Mouse (Mus musculus): ENCODE results near the gene Mettl17. TPM values are rescaled to one million over a fixed set of nuclear protein-coding genes. Genes with fewer than 3 reads are reported as not detected.

The Mettl17 gene
- polyA plus RNA-seq, 1 experiment from 2014 or later, result 40.6 TPM

- H3K27me3 ChIP-seq (ENCODE audit: low read depth, poor library complexity, severe bottlenecking), result no peaks in the 10 kb centered on the region
- H3K36me3 ChIP-seq, result peaks cover 27% of the 10 kb centered on the region
- peak overlapping the region; percentile 78 for H3K4me3 ChIP-seq
- peak overlapping the region; percentile 92 for H3K27ac ChIP-seq (replicated peaks)
- 2% methylated on average over 4 of the region's 4 CpGs for WGBS
- H3K4me1 ChIP-seq, result peaks cover 18% of the 10 kb centered on the region
- peak; percentile 62 for DNase-seq (ENCODE audit: low spot score)
- no peaks in the 10 kb centered on the region for H3K9me3 ChIP-seq (replicated peaks)
These were observed 1.1 kb upstream of the Mettl17 start for GRCm38 (mm10) chr14:51883527-51884030.

- H3K27me3 ChIP-seq (ENCODE audit: low read depth, poor library complexity, severe bottlenecking), result no peaks in the 10 kb centered on the region
- peaks cover 32% of the 10 kb centered on the region for H3K36me3 ChIP-seq
- peak overlapping the region; percentile 92 for H3K27ac ChIP-seq (replicated peaks)
- no peaks in the 10 kb centered on the region for H3K9me3 ChIP-seq (replicated peaks)
- peaks cover 18% of the 10 kb centered on the region for H3K4me1 ChIP-seq
- 2% methylated on average over 14 of the region's 14 CpGs for WGBS
- peak overlapping the region; percentile 78 for H3K4me3 ChIP-seq
- DNase-seq (ENCODE audit: low spot score), result no peak
These were observed 554 bp upstream of the Mettl17 start for GRCm38 (mm10) chr14:51884031-51884544.

GRCm38 (mm10) chr14:51886051-51886450, 1.4 kb downstream of the Mettl17 start:
- H3K36me3 ChIP-seq, result peaks cover 51% of the 10 kb centered on the region
- whole genome bisulfite sequencing, result 45% methylated on average over 6 of the region's 6 CpGs

GRCm38 (mm10) chr14:51889833-51890232, 5.2 kb downstream of the Mettl17 start:
- 90% methylated on average over 6 of the region's 6 CpGs for WGBS
- Histone ChIP-seq H3K9me3 (replicated peaks) (no peaks in the 10 kb centered on the region), H3K27ac (replicated peaks) (no peak overlapping the region), H3K36me3 (peaks cover 67% of the 10 kb centered on the region), H3K4me3 (no peak overlapping the region), H3K27me3 (ENCODE audit: low read depth, poor library complexity, severe bottlenecking) (no peaks in the 10 kb centered on the region), H3K4me1 (peaks cover 22% of the 10 kb centered on the region)
- DNase-seq (ENCODE audit: low spot score), result no peak

More at GRCm38 (mm10) chr14:51886051-51886450, 1.4 kb downstream of the Mettl17 start:
- Histone ChIP-seq H3K4me3 (peak overlapping the region; percentile 78), H3K27ac (replicated peaks) (no peak overlapping the region), H3K4me1 (peaks cover 18% of the 10 kb centered on the region), H3K27me3 (ENCODE audit: low read depth, poor library complexity, severe bottlenecking) (no peaks in the 10 kb centered on the region), H3K9me3 (replicated peaks) (no peaks in the 10 kb centered on the region)
- no peak for DNase-seq (ENCODE audit: low spot score)

- WGBS, result 91% methylated on average over 9 of the region's 9 CpGs
- H3K9me3 ChIP-seq (replicated peaks), result no peaks in the 10 kb centered on the region
- H3K4me1 ChIP-seq, result 0 out of 2 replicates have a peak, but pooled peaks cover 4% of the 10 kb centered on the region
- no peaks in the 10 kb centered on the region for H3K27me3 ChIP-seq (ENCODE audit: low read depth, poor library complexity, severe bottlenecking)
- H3K36me3 ChIP-seq, result peaks cover 58% of the 10 kb centered on the region
- H3K4me3 ChIP-seq, result no peak within 1 kb of the TSS
- no peak for DNase-seq (ENCODE audit: low spot score)
- H3K27ac ChIP-seq (replicated peaks), result no peak within 1 kb of the TSS
These were observed 7.7 kb downstream of the Mettl17 start, which contains the start of gene Slc39a2 for GRCm38 (mm10) chr14:51892191-51892939. TSS of gene Slc39a2 (plus strand) at chr14:51892889.

- no peak overlapping the region for H3K27ac ChIP-seq (replicated peaks)
- H3K36me3 ChIP-seq, result peaks cover 49% of the 10 kb centered on the region
- DNase-seq (ENCODE audit: low spot score), result no peak
- H3K4me1 ChIP-seq, result 0 out of 2 replicates have a peak, but pooled peaks cover 4% of the 10 kb centered on the region
- WGBS, result 20% methylated on average over 10 of the region's 10 CpGs
- no peaks in the 10 kb centered on the region for H3K27me3 ChIP-seq (ENCODE audit: low read depth, poor library complexity, severe bottlenecking)
- no peak overlapping the region for H3K4me3 ChIP-seq
- no peaks in the 10 kb centered on the region for H3K9me3 ChIP-seq (replicated peaks)
These were observed 8.6 kb downstream of the Mettl17 start for GRCm38 (mm10) chr14:51893094-51893794.

DNA sequence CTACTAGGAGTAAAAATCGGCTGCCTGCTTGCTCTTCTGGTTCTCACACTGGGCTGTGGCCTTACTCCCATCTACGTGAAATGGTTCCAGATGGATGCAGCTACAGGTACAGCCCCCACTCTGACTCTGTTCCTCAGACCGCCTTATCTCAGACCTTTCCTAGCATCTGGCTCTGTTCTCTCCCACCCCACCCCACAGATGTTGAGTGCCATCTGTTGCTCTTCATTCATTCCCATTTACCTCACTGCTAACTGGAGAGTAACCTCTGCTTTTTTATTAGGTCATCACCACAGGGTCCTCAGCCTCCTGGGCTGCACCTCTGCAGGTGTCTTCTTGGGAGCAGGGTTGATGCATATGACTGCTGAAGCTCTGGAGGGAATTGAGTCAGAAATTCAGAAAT, 9.2 kb downstream of the Mettl17 start:
- WGBS, result 65% methylated on average over 3 of the region's 3 CpGs
- H3K27ac ChIP-seq (replicated peaks), result no peak overlapping the region
- H3K36me3 ChIP-seq, result peaks cover 43% of the 10 kb centered on the region
- no peak overlapping the region for H3K4me3 ChIP-seq
- no peak for DNase-seq (ENCODE audit: low spot score)
- no peaks in the 10 kb centered on the region for H3K27me3 ChIP-seq (ENCODE audit: low read depth, poor library complexity, severe bottlenecking)
- H3K9me3 ChIP-seq (replicated peaks), result no peaks in the 10 kb centered on the region
- 0 out of 2 replicates have a peak, but pooled peaks cover 4% of the 10 kb centered on the region for H3K4me1 ChIP-seq

DNA sequence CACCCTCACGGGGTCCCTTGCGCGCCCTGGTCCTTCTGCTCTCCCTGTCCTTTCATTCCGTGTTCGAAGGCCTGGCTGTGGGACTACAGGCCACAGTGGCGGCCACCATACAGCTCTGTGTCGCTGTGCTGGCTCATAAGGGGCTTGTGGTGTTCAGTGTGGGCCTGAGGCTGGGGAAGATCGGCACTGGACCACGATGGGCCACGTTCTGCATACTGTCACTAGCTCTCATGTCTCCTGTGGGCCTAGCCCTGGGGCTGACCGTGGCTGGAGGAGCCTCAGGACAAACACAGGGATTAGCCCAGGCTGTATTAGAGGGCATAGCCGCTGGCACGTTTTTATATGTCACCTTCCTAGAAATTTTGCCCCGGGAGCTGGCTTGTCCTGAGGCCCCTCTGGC, 10.4 kb downstream of the Mettl17 start:
- Histone ChIP-seq H3K27ac (replicated peaks) (no peak overlapping the region; the same call in 1 of the 2 replicates), H3K9me3 (replicated peaks) (no peaks in the 10 kb centered on the region), H3K27me3 (ENCODE audit: low read depth, poor library complexity, severe bottlenecking) (no peaks in the 10 kb centered on the region), H3K4me3 (no peak overlapping the region), H3K4me1 (0 out of 2 replicates have a peak, but pooled peaks cover 4% of the 10 kb centered on the region), H3K36me3 (peaks cover 31% of the 10 kb centered on the region)
- DNase-seq (ENCODE audit: low spot score), result no peak
- WGBS, result 81% methylated on average over 14 of the region's 14 CpGs

DNA sequence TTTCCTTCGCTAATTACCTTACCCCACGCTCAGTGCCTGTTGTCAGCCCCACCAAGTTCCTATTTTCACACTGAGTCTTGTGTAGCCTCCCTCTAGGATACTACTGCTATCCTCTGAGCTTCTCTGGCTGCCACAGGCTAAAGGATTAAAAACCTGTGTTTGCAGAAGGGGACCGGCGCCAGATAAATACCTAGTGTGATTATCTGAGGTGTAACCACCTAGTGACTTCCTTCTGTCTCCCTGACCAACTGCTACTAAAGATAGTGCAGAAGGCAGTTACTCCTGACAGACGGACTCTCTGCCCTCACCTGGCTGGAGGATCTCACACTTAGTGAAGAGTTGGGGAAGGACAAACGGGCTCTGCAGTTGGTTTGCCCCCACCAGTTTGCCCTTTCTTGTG, 11.4 kb downstream of the Mettl17 start:
- WGBS, result 81% methylated on average over 6 of the region's 6 CpGs
- Histone ChIP-seq H3K4me1 (0 out of 2 replicates have a peak, but pooled peaks cover 4% of the 10 kb centered on the region), H3K4me3 (no peak overlapping the region), H3K27ac (replicated peaks) (no peak overlapping the region), H3K36me3 (peaks cover 21% of the 10 kb centered on the region), H3K27me3 (ENCODE audit: low read depth, poor library complexity, severe bottlenecking) (no peaks in the 10 kb centered on the region), H3K9me3 (replicated peaks) (no peaks in the 10 kb centered on the region)
- DNase-seq (ENCODE audit: low spot score), result no peak

GRCm38 (mm10) chr14:51896539-51897170, 12.0 kb downstream of the Mettl17 start:
- Histone ChIP-seq H3K4me1 (0 out of 2 replicates have a peak, but pooled peaks cover 4% of the 10 kb centered on the region), H3K4me3 (no peak overlapping the region), H3K36me3 (peaks cover 15% of the 10 kb centered on the region), H3K27ac (replicated peaks) (no peak overlapping the region), H3K27me3 (ENCODE audit: low read depth, poor library complexity, severe bottlenecking) (no peaks in the 10 kb centered on the region), H3K9me3 (replicated peaks) (no peaks in the 10 kb centered on the region)
- 88% methylated on average over 8 of the region's 8 CpGs for WGBS
- no peak for DNase-seq (ENCODE audit: low spot score)

GRCm38 (mm10) chr14:51899351-51899750, 14.7 kb downstream of the Mettl17 start:
- WGBS, result 97% methylated on average over 1 of the region's 1 CpGs
- H3K36me3 ChIP-seq, result peaks cover 7% of the 10 kb centered on the region
- H3K4me3 ChIP-seq, result no peak overlapping the region
- no peaks in the 10 kb centered on the region for H3K4me1 ChIP-seq
- no peaks in the 10 kb centered on the region for H3K9me3 ChIP-seq (replicated peaks)
- H3K27ac ChIP-seq (replicated peaks), result no peak overlapping the region
- no peak for DNase-seq (ENCODE audit: low spot score)
- H3K27me3 ChIP-seq (ENCODE audit: low read depth, poor library complexity, severe bottlenecking), result no peaks in the 10 kb centered on the region
